8 mouse cellular contexts compared by ENCODE assay signal in the genomic region with DNA sequence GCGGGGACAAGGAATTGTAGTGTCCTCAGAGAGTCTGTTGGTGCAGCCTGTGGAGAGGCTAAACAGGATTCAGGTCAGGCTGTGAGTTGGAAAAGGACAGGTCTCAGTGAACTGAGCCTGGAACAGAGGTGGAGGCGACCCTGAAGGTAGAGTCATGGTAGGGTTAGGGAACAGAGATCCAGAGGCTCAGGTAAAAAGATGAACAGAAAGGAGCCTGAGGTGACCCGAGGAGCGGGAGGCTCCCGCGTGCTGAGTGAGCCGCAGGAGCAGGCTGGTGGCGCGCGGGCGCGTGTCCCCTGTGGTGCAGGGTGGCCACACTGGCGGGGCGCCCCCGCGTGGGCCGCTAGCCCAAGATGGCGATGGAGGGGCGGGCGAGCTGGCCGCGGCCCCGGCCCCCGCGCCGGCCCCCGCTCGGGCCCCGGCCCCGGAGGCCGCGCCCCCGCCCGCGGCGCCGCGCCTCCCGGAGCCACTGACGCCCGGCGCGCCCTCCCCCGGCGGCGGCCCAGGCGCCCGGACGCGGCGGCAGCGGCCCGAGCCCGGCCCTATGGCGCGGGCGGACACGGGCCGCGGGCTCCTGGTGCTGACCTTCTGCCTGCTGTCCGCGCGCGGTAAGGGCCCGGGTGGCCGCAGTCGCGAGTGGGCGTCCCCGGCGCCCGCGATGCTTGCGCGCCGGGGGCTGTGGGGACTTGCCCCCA. TPM values are rescaled to one million over a fixed set of nuclear protein-coding genes. Genes with fewer than 3 reads are reported as not detected.
DNase-seq lines count a peak whose midpoint lies in the region; ATAC-seq and TF ChIP-seq lines count a peak whose summit lies in the region.

A gene (plus strand): TSS at position 496 of the 695 bp plus-strand sequence.

- intact Hi-C loops in heart, postnatal 14 days (cut with DNase I): no loop called here

- H3K4me3 ChIP-seq in liver, adult 2 months (ENCODE audit: insufficient read depth, low read depth, low read length): peak within 1 kb of the TSS; percentile 55
- peak within 1 kb of the TSS; percentile 81 for H3K4me3 ChIP-seq in embryonic facial prominence, embryonic 15.5 days (replicated peaks)
- peak within 1 kb of the TSS; percentile 84 for H3K4me3 ChIP-seq in limb, embryonic 12.5 days (replicated peaks)

- no peak within 1 kb of the TSS for H3K27ac ChIP-seq in liver, adult 2 months (replicated peaks; ENCODE audit: insufficient read depth, low read depth, low read length)
- peak within 1 kb of the TSS; percentile 89 for H3K27ac ChIP-seq in embryonic facial prominence, embryonic 15.5 days (replicated peaks)
- peak within 1 kb of the TSS; percentile 75 for H3K27ac ChIP-seq in limb, embryonic 12.5 days

- H3K27me3 ChIP-seq in liver, adult 2 months (ENCODE audit: control insufficient read depth, insufficient read depth, low read length): peaks cover 19% of the 10 kb centered on the region
- H3K27me3 ChIP-seq in embryonic facial prominence, embryonic 15.5 days: no peaks in the 10 kb centered on the region
- H3K27me3 ChIP-seq in limb, embryonic 12.5 days: no peaks in the 10 kb centered on the region

- 0 out of 2 replicates have a peak, but pooled peaks cover 7% of the 10 kb centered on the region for H3K4me1 ChIP-seq in liver, adult 2 months (ENCODE audit: control insufficient read depth, insufficient read depth, low read length)
- peaks cover 32% of the 10 kb centered on the region for H3K4me1 ChIP-seq in embryonic facial prominence, embryonic 15.5 days
- peaks cover 37% of the 10 kb centered on the region for H3K4me1 ChIP-seq in limb, embryonic 12.5 days (replicated peaks)

- H3K9ac ChIP-seq in liver, adult 2 months (ENCODE audit: low read depth, low read length): peak within 1 kb of the TSS; percentile 41; the same call in 1 of the 2 replicates
- peak within 1 kb of the TSS; percentile 93 for H3K9ac ChIP-seq in embryonic facial prominence, embryonic 15.5 days
- H3K9ac ChIP-seq in limb, embryonic 12.5 days (replicated peaks): peak within 1 kb of the TSS; percentile 86

- ATAC-seq in embryonic facial prominence, embryonic 15.5 days (ENCODE audit: insufficient number of reproducible peaks, low FRiP score, low TSS enrichment, low read depth): no peak
- no peak for ATAC-seq in limb, embryonic 12.5 days (ENCODE audit: insufficient number of reproducible peaks, insufficient read depth, low FRiP score, low TSS enrichment, low read depth)
- ATAC-seq in CD4-positive, CD25-positive, alpha-beta regulatory T cell, adult 4 months: no peak

- no peak for DNase-seq in liver, adult 2 months (ENCODE audit: extremely low read depth, low read depth, low spot score)
- DNase-seq in liver: no peak
- peak; percentile 54 for DNase-seq in adrenal gland, postnatal 25 days
- DNase-seq in heart, postnatal 14 days: peak; percentile 41 to 54
- DNase-seq in retina, embryonic 14.5 days (ENCODE audit: low spot score): peak; percentile 61

- peak within 1 kb of the TSS; percentile 94 for H3K4me2 ChIP-seq in embryonic facial prominence, embryonic 15.5 days (replicated peaks)
- peak within 1 kb of the TSS; percentile 99 for H3K4me2 ChIP-seq in limb, embryonic 12.5 days

- TF ChIP-seq CTCF in liver, adult 2 months (IDR thresholded peaks at IDR 0.05; ENCODE audit: low read depth, low read length): no peak

- no peaks in the 10 kb centered on the region for H3K36me3 ChIP-seq in liver, adult 2 months (ENCODE audit: control insufficient read depth, insufficient read depth, low read length)
- H3K36me3 ChIP-seq in embryonic facial prominence, embryonic 15.5 days: no peaks in the 10 kb centered on the region
- no peaks in the 10 kb centered on the region for H3K36me3 ChIP-seq in limb, embryonic 12.5 days

- 11% methylated on average over 76 of the region's 76 CpGs for WGBS in liver, adult 2 months
- WGBS in embryonic facial prominence, embryonic 15.5 days: 2% methylated on average over 30 of the region's 76 CpGs
- WGBS in limb, embryonic 12.5 days: 1% methylated on average over 70 of the region's 76 CpGs

- no peaks in the 10 kb centered on the region for H3K79me2 ChIP-seq in liver, adult 2 months (ENCODE audit: control insufficient read depth, insufficient read depth, low read length)

- no peaks in the 10 kb centered on the region for H3K9me3 ChIP-seq in embryonic facial prominence, embryonic 15.5 days (replicated peaks)
- peaks cover 7% of the 10 kb centered on the region; the same call in 1 of the 2 replicates for H3K9me3 ChIP-seq in limb, embryonic 12.5 days

- TF ChIP-seq POLR2A in liver, adult 2 months (IDR thresholded peaks at IDR 0.05; ENCODE audit: extremely low read depth, insufficient read depth, low read length): no peak

RNA-seq across cellular contexts. Expression of the gene that starts here (rescaled TPM):
- total RNA-seq in liver, adult 2 months (2014; rRNA removed): 0.18 and 0.20 TPM in 2 replicates
- 0.09 and 0.12 TPM in 2 replicates for polyA plus RNA-seq in liver, adult 2 months (2012; rRNA removed)
- total RNA-seq in adrenal gland, postnatal 25 days (2021): 31.7 and 42.0 TPM in 2 replicates
- polyA plus RNA-seq in embryonic facial prominence, embryonic 15.5 days (2015; fragmentation: Nextera tagmentation; extraction: Ambion mirVana): 38.1 and 38.4 TPM in 2 replicates
- 10 to 100 TPM in 1 of 2 experiments, 1 to 10 TPM in 1; 8.6 to 10.5 TPM for total RNA-seq in heart, postnatal 14 days (2021)
- polyA plus RNA-seq in limb, embryonic 12.5 days (2016; fragmentation: Nextera tagmentation; extraction: Ambion mirVana): 15.7 and 18.2 TPM in 2 replicates
- polyA plus RNA-seq in CD4-positive, CD25-positive, alpha-beta regulatory T cell, adult 4 months (2017; shearing (Covaris generic)): under 1 TPM in 1 of 2 experiments, not detected in 1; 0.05 TPM

Comparison
In these comparisons a context has a peak if more than half of its experiments do, and no peak if none do; other contexts are left out.
1. RNA of the gene that starts here (polyA plus RNA-seq): 38.1 to 38.4 TPM in embryonic facial prominence, embryonic 15.5 days and 15.7 to 18.2 TPM in limb, embryonic 12.5 days; 0.09 to 0.12 TPM in liver, adult 2 months and 0.05 TPM in CD4-positive, CD25-positive, alpha-beta regulatory T cell, adult 4 months; every median in the first group is over 10 times any median in the second.
2. DNase-seq: peak in adrenal gland, postnatal 25 days (single experiment), heart, postnatal 14 days (2 of 2) and retina, embryonic 14.5 days (single experiment); none in liver, adult 2 months (single experiment) and liver (single experiment).
3. H3K9ac ChIP-seq: peak in every context shown above with its lines; median percentile 93 in embryonic facial prominence, embryonic 15.5 days; 86 in limb, embryonic 12.5 days; 41 in liver, adult 2 months.
4. Peak in every context shown above with its lines, with median percentiles within 50 percentile points of each other: H3K4me3 ChIP-seq.